Mouse (Mus musculus): ENCODE results near the gene Mapkap1.

GRCm38 (mm10) chr2:34553580-34554231 is 147.1 kb downstream of the Mapkap1 start:
- TF ChIP-seq CTCF (IDR thresholded peaks at IDR 0.05; ENCODE audit: low read depth) (no peak), EP300 (IDR thresholded peaks at IDR 0.05; ENCODE audit: low read depth) (0 out of 2 replicates have a peak, but pooled peaks have one; percentile 14)

All from liver, embryonic 14.5 days (tissue).